Mouse (Mus musculus) WW6 (cell line): Measurements from ENCODE around the gene Dusp7.

ENCODE experiments used
- DNase-seq: peaks from one replicate; pipeline ENCODE4 v3.0.0-alpha.2; 2013; ENCODE audit warnings: low read depth, low spot score

Dusp7 gene

GRCm38 (mm10) chr9:106368112-106368717 is at the start of gene Dusp7:
TSS of gene Dusp7 (plus strand) at chr9:106368632.
- no peak for DNase-seq

GRCm38 (mm10) chr9:106319095-106319494 is 49.3 kb upstream of the Dusp7 start:
- DNase-seq = no peak

GRCm38 (mm10) chr9:106322497-106322896 is 45.9 kb upstream of the Dusp7 start:
- no peak for DNase-seq

GRCm38 (mm10) chr9:106326241-106326640 is 42.2 kb upstream of the Dusp7 start:
- no peak for DNase-seq

- no peak for DNase-seq
Measured at GRCm38 (mm10) chr9:106327125-106327809, 41.2 kb upstream of the Dusp7 start.

GRCm38 (mm10) chr9:106328068-106328610 is 40.3 kb upstream of the Dusp7 start:
- no peak for DNase-seq

- DNase-seq = no peak
Measured at GRCm38 (mm10) chr9:106328772-106329511, 39.5 kb upstream of the Dusp7 start.

GRCm38 (mm10) chr9:106332746-106333145 is 35.7 kb upstream of the Dusp7 start:
- DNase-seq = no peak

GRCm38 (mm10) chr9:106337620-106338019 is 30.8 kb upstream of the Dusp7 start:
- DNase-seq = no peak

- no peak for DNase-seq
Measured at GRCm38 (mm10) chr9:106338462-106339172, 29.8 kb upstream of the Dusp7 start.

GRCm38 (mm10) chr9:106339173-106339558 is 29.3 kb upstream of the Dusp7 start:
- no peak for DNase-seq

- DNase-seq = no peak
Measured at GRCm38 (mm10) chr9:106339730-106340129, 28.7 kb upstream of the Dusp7 start.

GRCm38 (mm10) chr9:106340501-106341312 is 27.7 kb upstream of the Dusp7 start:
- no peak for DNase-seq

GRCm38 (mm10) chr9:106341313-106341686 is 27.1 kb upstream of the Dusp7 start:
- no peak for DNase-seq

- DNase-seq = no peak
Measured at GRCm38 (mm10) chr9:106342573-106342972, 25.9 kb upstream of the Dusp7 start.

GRCm38 (mm10) chr9:106345167-106345566 is 23.3 kb upstream of the Dusp7 start:
- DNase-seq = no peak

GRCm38 (mm10) chr9:106345630-106346029 is 22.8 kb upstream of the Dusp7 start:
- no peak for DNase-seq

GRCm38 (mm10) chr9:106348281-106348680 is 20.2 kb upstream of the Dusp7 start:
- no peak for DNase-seq

GRCm38 (mm10) chr9:106349075-106349474 is 19.4 kb upstream of the Dusp7 start:
- DNase-seq = no peak

GRCm38 (mm10) chr9:106351178-106351577 is 17.3 kb upstream of the Dusp7 start:
- peak; percentile 45 for DNase-seq

- no peak for DNase-seq
Measured at GRCm38 (mm10) chr9:106353779-106354178, 14.7 kb upstream of the Dusp7 start.
